ENCODE assay signal across 8 mouse cellular contexts in genomic region chr16:97169901-97170512, GRCm38 (mm10). TPM values are rescaled to one million over a fixed set of nuclear protein-coding genes. Genes with fewer than 3 reads are reported as not detected.
DNase-seq lines count a peak whose midpoint lies in the region; ATAC-seq and TF ChIP-seq lines count a peak whose summit lies in the region.

No protein-coding gene starts in this region.

- WGBS in lung, embryonic 15.5 days, result under 1% methylated on average over 51 of the region's 51 CpGs
- WGBS in intestine, postnatal 0 days, result 1% methylated on average over 41 of the region's 51 CpGs
- WGBS in neural tube, embryonic 11.5 days, result under 1% methylated on average over 39 of the region's 51 CpGs

- TF ChIP-seq CTCF in intestine, postnatal 0 days (IDR thresholded peaks at IDR 0.05; ENCODE audit: low read depth), result no peak

- no peaks in the 10 kb centered on the region for H3K36me3 ChIP-seq in lung, embryonic 15.5 days
- H3K36me3 ChIP-seq in intestine, postnatal 0 days (ENCODE audit: control insufficient read depth, insufficient read depth), result no peaks in the 10 kb centered on the region
- H3K36me3 ChIP-seq in neural tube, embryonic 11.5 days (ENCODE audit: control insufficient read depth, insufficient read depth, low read length), result no peaks in the 10 kb centered on the region

- no peak overlapping the region for H3K27ac ChIP-seq in lung, embryonic 15.5 days
- H3K27ac ChIP-seq in intestine, postnatal 0 days (ENCODE audit: low read depth, low read length), result no peak overlapping the region
- peak overlapping the region; percentile 60; the same call in 1 of the 2 replicates for H3K27ac ChIP-seq in neural tube, embryonic 11.5 days (ENCODE audit: low read depth, low read length)

- 0 out of 2 replicates have a peak, but pooled peaks have one; percentile 4 for ATAC-seq in lung, embryonic 15.5 days (ENCODE audit: borderline replicate concordance, extremely low read depth, low FRiP score, low TSS enrichment)
- ATAC-seq in intestine, postnatal 0 days, result no peak
- ATAC-seq in neural tube, embryonic 11.5 days (ENCODE audit: insufficient read depth, low FRiP score, low TSS enrichment), result peak; percentile 62

- H3K9me3 ChIP-seq in lung, embryonic 15.5 days, result no peaks in the 10 kb centered on the region
- no peaks in the 10 kb centered on the region for H3K9me3 ChIP-seq in intestine, postnatal 0 days (ENCODE audit: control insufficient read depth)
- no peaks in the 10 kb centered on the region for H3K9me3 ChIP-seq in neural tube, embryonic 11.5 days (ENCODE audit: control insufficient read depth, low read length)

- no peak overlapping the region for H3K9ac ChIP-seq in lung, embryonic 15.5 days
- no peak overlapping the region for H3K9ac ChIP-seq in intestine, postnatal 0 days (ENCODE audit: low read depth, low read length)
- H3K9ac ChIP-seq in neural tube, embryonic 11.5 days (ENCODE audit: low read length), result peak overlapping the region; percentile 67

- H3K4me3 ChIP-seq in lung, embryonic 15.5 days, result peak overlapping the region; percentile 43
- peak overlapping the region; percentile 31 for H3K4me3 ChIP-seq in intestine, postnatal 0 days (ENCODE audit: low read depth, low read length)
- H3K4me3 ChIP-seq in neural tube, embryonic 11.5 days (ENCODE audit: low read depth, low read length), result peak overlapping the region; percentile 64

- peak overlapping the region; percentile 88 for H3K4me2 ChIP-seq in lung, embryonic 15.5 days
- peak overlapping the region; percentile 68 for H3K4me2 ChIP-seq in intestine, postnatal 0 days (replicated peaks; ENCODE audit: low read depth)
- H3K4me2 ChIP-seq in neural tube, embryonic 11.5 days (ENCODE audit: low read depth), result peak overlapping the region; percentile 97

- peaks cover 71% of the 10 kb centered on the region for H3K27me3 ChIP-seq in lung, embryonic 15.5 days
- peaks cover 50% of the 10 kb centered on the region for H3K27me3 ChIP-seq in intestine, postnatal 0 days (replicated peaks; ENCODE audit: control insufficient read depth, insufficient read depth, low read length)
- peaks cover 33% of the 10 kb centered on the region for H3K27me3 ChIP-seq in neural tube, embryonic 11.5 days (ENCODE audit: control insufficient read depth, insufficient read depth, low read length)

- peaks cover 14% of the 10 kb centered on the region for H3K4me1 ChIP-seq in lung, embryonic 15.5 days
- no peaks in the 10 kb centered on the region for H3K4me1 ChIP-seq in intestine, postnatal 0 days (replicated peaks; ENCODE audit: control insufficient read depth, insufficient read depth, low read length)
- 0 out of 2 replicates have a peak, but pooled peaks cover 2% of the 10 kb centered on the region for H3K4me1 ChIP-seq in neural tube, embryonic 11.5 days (ENCODE audit: control insufficient read depth, insufficient read depth, low read length)

- DNase-seq in cerebellum, postnatal 10 days, result peak; percentile 71 to 74
- no peak for DNase-seq in cerebellum, adult 9-10 months
- no peak for DNase-seq in lung, postnatal 14 days
- peak; percentile 48 for DNase-seq in neural tube, embryonic 11.5 days (ENCODE audit: low spot score)
- DNase-seq in spleen, postnatal 10 days (ENCODE audit: low spot score in 2 of 2), result no peak
- DNase-seq in B cell, adult 2 months, result no peak

RNA-seq across cellular contexts. Expression of gene Dscam, which starts 0.5 kb away (rescaled TPM):
- polyA plus RNA-seq in lung, embryonic 15.5 days (2015; fragmentation: Nextera tagmentation; extraction: Ambion mirVana), result not detected in 2 replicates
- polyA plus RNA-seq in intestine, postnatal 0 days (2015; fragmentation: Nextera tagmentation; extraction: Ambion mirVana), result 0.21 and 0.25 TPM in 2 replicates
- 1.4 and 1.5 TPM in 2 replicates for polyA plus RNA-seq in neural tube, embryonic 11.5 days (2014; fragmentation: Nextera tagmentation; extraction: Ambion mirVana)

Comparison
In these comparisons a context has a peak if more than half of its experiments do, and no peak if none do; other contexts are left out.
1. DNase-seq: peak in cerebellum, postnatal 10 days (2 of 2) and neural tube, embryonic 11.5 days (single experiment); none in cerebellum, adult 9-10 months (single experiment), lung, postnatal 14 days (single experiment), spleen, postnatal 10 days (0 of 2) and B cell, adult 2 months (0 of 2).
2. Peak in every context shown above with its lines, with median percentiles within 50 percentile points of each other: H3K4me2 ChIP-seq and H3K4me3 ChIP-seq.